Mouse (Mus musculus): Measurements from ENCODE around the gene Apobr. TPM values are rescaled to one million over a fixed set of nuclear protein-coding genes. Genes with fewer than 3 reads are reported as not detected.

The Apobr gene
- polyA plus RNA-seq, 1 experiment from 2014 or later = 0.41 TPM

DNA sequence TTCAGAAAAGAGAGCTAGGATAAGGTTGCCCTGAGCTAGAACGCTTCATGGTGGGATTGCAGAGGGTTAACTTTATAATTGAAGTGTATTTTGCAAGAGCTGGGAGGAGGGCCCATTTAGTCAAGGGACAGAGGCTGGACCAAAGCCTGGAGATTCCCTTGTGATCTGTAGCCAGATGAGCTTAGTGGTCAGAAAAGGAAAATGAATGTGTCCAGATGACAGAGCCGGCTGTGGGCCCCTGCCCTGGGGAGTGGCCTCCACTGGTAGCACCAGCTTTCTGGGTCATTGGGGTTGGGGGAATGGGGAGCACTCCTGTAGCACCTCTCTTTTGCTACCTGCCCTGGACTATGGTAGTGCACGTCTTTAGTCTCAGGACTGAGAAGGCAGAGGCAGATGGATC, 22.3 kb downstream of the Apobr start:
- 84% methylated on average over 3 of the region's 3 CpGs for WGBS

DNA sequence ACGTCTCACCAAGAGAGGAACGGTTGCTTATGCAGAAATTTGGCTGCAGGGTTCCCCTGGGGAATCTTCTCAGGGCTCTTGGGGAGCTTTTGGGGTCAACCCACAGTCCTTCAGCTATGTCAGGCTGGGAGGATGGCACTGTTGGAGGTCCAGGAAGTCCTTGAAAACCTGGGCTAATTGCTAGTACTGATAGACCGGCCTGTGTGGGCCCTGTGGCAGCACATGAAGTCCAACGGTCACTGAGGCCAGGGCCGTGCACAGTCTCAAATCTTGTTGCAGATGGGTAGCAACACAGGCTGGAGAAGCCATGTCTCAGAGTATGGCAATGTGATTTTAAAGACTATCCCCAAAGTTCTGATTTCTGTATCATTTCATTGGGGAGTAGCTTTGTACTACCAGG, 23.1 kb downstream of the Apobr start:
- WGBS = 90% methylated on average over 5 of the region's 5 CpGs

More for the DNA sequence above, 22.3 kb downstream of the Apobr start:
- Histone ChIP-seq H3K27ac (replicated peaks) (no peak overlapping the region), H3K27me3 (ENCODE audit: low read depth, poor library complexity, severe bottlenecking) (no peaks in the 10 kb centered on the region), H3K4me3 (no peak overlapping the region), H3K36me3 (no peaks in the 10 kb centered on the region), H3K9me3 (replicated peaks) (no peaks in the 10 kb centered on the region), H3K4me1 (no peaks in the 10 kb centered on the region)
- DNase-seq (ENCODE audit: low spot score) = no peak

DNA sequence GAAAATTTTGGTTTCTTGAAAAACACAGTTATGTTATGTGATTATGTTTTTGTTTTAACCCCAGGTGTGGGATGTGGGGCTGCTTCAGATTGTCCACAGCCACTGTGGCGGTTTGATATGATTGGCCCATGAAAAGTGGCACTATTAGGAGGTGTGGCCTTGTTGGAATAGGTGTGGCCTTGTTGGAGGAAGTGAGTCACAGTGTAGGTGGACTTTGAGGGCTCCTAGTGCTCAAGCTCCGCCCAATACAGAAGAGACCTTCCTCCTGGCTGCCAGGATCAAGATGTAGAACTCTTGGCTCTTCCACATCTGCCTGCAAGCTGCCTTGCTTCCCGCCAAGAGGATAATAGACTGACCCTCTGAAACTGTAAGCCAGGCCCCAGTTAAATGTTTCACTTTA, 28.0 kb downstream of the Apobr start:
- Histone ChIP-seq H3K36me3 (no peaks in the 10 kb centered on the region), H3K27ac (replicated peaks) (no peak overlapping the region), H3K4me1 (no peaks in the 10 kb centered on the region), H3K27me3 (ENCODE audit: low read depth, poor library complexity, severe bottlenecking) (no peaks in the 10 kb centered on the region), H3K9me3 (replicated peaks) (no peaks in the 10 kb centered on the region), H3K4me3 (no peak overlapping the region)
- DNase-seq (ENCODE audit: low spot score) = no peak
- 82% methylated on average over 3 of the region's 3 CpGs for WGBS

More for the DNA sequence above, 23.1 kb downstream of the Apobr start:
- Histone ChIP-seq H3K4me1 (no peaks in the 10 kb centered on the region), H3K9me3 (replicated peaks) (no peaks in the 10 kb centered on the region), H3K27me3 (ENCODE audit: low read depth, poor library complexity, severe bottlenecking) (no peaks in the 10 kb centered on the region), H3K27ac (replicated peaks) (no peak overlapping the region), H3K36me3 (no peaks in the 10 kb centered on the region), H3K4me3 (no peak overlapping the region)
- DNase-seq (ENCODE audit: low spot score) = no peak

DNA sequence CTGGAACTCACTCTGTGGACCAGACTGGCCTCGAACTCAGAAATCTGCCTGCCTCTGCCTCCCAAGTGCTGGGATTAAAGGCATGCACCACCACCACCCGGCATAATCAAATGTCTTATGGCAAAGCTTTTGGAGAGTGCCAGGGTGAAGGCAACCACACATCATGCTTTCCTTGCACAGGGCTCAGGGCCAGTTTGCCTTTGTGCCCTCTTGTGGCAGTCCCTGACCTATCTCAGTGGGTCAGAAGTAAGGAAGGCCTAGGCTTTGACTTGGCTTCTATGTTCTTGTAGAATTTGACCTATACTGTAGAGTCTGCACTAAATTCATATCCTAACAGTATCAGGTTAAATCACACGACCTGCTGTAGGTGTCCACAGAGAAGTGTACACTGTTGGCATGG, 32.0 kb downstream of the Apobr start:
- H3K36me3 ChIP-seq = no peaks in the 10 kb centered on the region

DNA sequence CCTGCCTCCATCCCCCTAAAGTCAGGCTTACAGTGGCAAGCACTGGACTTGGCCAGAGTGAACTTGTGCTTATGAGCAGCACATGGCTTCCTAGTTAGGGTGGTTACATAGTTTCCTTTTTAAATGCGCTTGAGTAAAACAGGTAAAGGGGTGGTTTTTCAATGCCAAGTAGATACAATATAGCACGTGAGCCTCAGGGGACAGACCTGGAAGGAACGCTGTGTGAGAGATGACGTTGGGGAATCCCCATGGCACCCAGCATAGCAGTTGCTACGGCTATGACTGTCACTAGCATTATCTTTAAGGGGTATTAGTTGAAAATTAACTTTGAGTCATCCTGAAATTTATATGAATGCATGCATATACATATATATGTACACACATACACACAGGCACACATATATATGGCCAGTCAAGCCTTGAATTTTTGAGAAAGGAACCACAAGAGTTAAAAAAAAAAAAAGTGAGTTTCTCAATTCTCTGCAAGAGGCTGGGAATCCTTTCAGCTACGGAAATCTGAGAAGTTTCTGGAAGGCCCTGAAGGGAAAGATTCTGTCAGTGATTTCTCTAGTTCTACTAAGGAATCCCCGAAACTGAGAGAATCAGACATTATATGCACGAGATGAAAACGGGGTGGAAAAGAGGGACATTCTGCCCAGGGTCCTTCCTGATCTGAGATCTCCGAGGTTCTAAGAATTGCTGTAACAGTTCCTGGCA, 35.0 kb downstream of the Apobr start:
- Histone ChIP-seq H3K36me3 (no peaks in the 10 kb centered on the region), H3K27me3 (ENCODE audit: low read depth, poor library complexity, severe bottlenecking) (no peaks in the 10 kb centered on the region), H3K4me1 (no peaks in the 10 kb centered on the region; the same call in 1 of the 2 replicates), H3K9me3 (replicated peaks) (no peaks in the 10 kb centered on the region), H3K27ac (replicated peaks) (no peak overlapping the region), H3K4me3 (no peak overlapping the region)
- WGBS = 84% methylated on average over 10 of the region's 10 CpGs
- no peak for DNase-seq (ENCODE audit: low spot score)

More for the DNA sequence above, 32.0 kb downstream of the Apobr start:
- Histone ChIP-seq H3K9me3 (replicated peaks) (no peaks in the 10 kb centered on the region), H3K4me3 (no peak overlapping the region), H3K27me3 (ENCODE audit: low read depth, poor library complexity, severe bottlenecking) (no peaks in the 10 kb centered on the region), H3K27ac (replicated peaks) (no peak overlapping the region), H3K4me1 (no peaks in the 10 kb centered on the region)
- 75% methylated on average over 3 of the region's 3 CpGs for WGBS
- DNase-seq (ENCODE audit: low spot score) = no peak

DNA sequence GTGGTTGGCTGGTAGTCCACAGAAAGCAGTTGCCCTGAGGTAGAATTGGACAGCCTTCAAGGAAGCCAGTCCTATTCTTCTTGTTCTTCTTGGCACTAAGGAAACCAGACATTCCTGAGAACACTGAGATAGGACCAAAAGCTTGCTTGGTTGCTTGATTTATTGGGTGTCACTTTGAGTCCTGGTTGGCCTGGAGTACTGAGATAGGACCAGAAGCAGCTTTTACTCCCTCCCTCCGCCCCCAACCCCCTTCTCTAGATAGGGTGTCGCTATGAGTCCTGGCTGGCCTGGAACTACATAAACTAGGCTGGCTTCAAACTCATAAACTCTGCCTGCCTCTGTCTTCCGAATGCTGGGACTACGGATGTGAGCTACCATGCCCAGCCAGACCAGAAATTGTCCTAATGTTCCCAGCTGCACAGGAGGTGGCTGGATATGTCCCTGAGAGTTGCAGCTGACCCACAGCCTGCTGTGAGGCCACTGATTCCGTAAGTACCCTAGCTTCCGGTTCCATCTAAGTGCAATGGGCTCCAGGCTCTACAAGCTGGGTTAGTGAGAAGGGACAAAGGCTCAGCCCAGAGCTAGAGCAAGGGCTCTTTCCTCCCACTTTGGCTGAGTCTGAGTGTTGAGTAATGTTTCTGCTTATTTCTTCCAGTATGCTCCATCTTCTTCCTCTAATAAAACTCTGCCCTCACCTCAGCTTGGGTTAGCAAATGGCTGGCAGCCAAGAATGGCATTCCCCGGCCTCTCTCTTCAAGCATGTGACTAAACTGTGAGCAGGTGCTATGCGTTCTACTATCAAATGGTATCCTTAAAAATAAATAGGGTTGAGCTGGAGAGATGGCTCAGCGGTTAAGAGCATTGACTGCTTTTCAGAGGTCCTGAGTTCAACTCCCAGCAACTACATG, 37.0 kb downstream of the Apobr start:
- H3K4me3 ChIP-seq = no peak overlapping the region
- 83% methylated on average over 9 of the region's 9 CpGs for WGBS
- H3K36me3 ChIP-seq = no peaks in the 10 kb centered on the region

DNA sequence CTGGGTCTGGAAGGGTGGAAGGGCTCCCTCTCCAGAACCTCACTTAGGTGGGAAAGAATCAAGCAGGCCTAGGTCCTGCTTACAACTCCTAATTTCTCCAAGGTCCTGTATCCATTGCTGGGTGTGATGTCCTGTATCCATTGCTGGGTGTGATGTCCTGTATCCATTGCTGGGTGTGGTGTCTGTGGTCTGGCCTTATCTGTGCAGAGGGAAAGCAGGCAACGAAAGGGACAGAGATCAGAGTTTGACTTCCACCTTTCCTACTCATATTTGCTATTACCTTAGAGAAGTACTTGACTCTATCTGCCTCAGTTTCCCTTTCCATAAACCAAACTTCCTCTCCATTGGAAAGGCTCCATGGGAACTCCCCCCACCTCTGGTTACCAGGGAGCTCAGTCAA, 38.6 kb downstream of the Apobr start:
- Histone ChIP-seq H3K4me1 (no peaks in the 10 kb centered on the region; the same call in 1 of the 2 replicates), H3K27me3 (ENCODE audit: low read depth, poor library complexity, severe bottlenecking) (no peaks in the 10 kb centered on the region), H3K27ac (replicated peaks) (0 out of 2 replicates have a peak overlapping the region, but pooled peaks have one; percentile 46), H3K36me3 (no peaks in the 10 kb centered on the region), H3K4me3 (no peak overlapping the region), H3K9me3 (replicated peaks) (no peaks in the 10 kb centered on the region)
- DNase-seq (ENCODE audit: low spot score) = no peak
- WGBS = 96% methylated on average over 1 of the region's 1 CpGs

More for the DNA sequence above, 37.0 kb downstream of the Apobr start:
- no peaks in the 10 kb centered on the region for H3K27me3 ChIP-seq (ENCODE audit: low read depth, poor library complexity, severe bottlenecking)
- no peaks in the 10 kb centered on the region for H3K9me3 ChIP-seq (replicated peaks)
- no peaks in the 10 kb centered on the region; the same call in 1 of the 2 replicates for H3K4me1 ChIP-seq
- no peak overlapping the region for H3K27ac ChIP-seq (replicated peaks)
- DNase-seq (ENCODE audit: low spot score) = no peak

DNA sequence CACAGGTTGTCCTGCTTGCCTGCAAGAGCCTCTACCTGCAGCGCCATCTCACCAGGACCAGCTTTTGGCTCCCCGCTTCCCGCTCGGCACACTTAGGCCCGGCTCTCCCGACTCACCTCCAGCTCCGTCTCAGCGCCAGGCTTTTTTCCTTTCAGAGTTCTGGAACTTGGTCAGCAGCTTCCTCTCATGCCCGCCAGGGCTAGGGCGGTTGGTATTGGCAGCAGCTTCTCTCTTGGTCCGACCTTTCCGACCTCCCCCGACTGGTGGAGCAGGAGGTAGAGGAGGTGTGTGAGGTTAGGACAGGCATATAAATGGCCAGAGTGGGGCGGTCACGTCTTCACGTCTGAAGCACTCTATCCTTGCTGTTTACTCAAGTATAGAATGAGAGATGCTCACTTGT, 40.0 kb downstream of the Apobr start:
- 70% methylated on average over 16 of the region's 16 CpGs for WGBS
- no peak overlapping the region for H3K4me3 ChIP-seq
- DNase-seq (ENCODE audit: low spot score) = no peak

DNA sequence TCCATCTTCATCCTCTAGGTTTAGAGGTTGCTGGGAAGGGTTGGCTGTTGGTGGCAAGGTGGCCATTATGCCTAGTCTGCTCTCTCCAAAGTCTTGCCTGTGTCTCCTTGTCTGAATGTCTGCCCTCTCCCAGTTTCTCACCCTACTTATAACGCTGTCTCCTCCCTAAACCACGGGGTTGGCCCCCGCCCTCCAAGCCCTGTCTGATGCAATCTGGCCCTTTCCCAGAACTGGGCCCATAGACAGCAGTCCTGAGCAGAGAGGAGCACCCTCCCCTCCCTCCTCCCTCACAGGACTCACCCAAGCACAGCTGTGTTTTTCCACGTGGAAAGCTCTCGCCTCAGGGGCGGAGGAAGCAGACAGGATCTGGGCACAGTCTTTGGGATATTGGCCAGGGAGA, 40.6 kb downstream of the Apobr start:
- 62% methylated on average over 6 of the region's 6 CpGs for WGBS
- H3K27ac ChIP-seq (replicated peaks) = no peak overlapping the region
- H3K4me1 ChIP-seq = peaks cover 5% of the 10 kb centered on the region
- H3K27me3 ChIP-seq (ENCODE audit: low read depth, poor library complexity, severe bottlenecking) = no peaks in the 10 kb centered on the region
- no peak for DNase-seq (ENCODE audit: low spot score)
- H3K9me3 ChIP-seq (replicated peaks) = no peaks in the 10 kb centered on the region
- H3K4me3 ChIP-seq = no peak overlapping the region
- H3K36me3 ChIP-seq = no peaks in the 10 kb centered on the region

More for the DNA sequence above, 40.0 kb downstream of the Apobr start:
- Histone ChIP-seq H3K4me1 (peaks cover 2% of the 10 kb centered on the region), H3K27me3 (ENCODE audit: low read depth, poor library complexity, severe bottlenecking) (no peaks in the 10 kb centered on the region), H3K27ac (replicated peaks) (no peak overlapping the region), H3K36me3 (no peaks in the 10 kb centered on the region), H3K9me3 (replicated peaks) (no peaks in the 10 kb centered on the region)

DNA sequence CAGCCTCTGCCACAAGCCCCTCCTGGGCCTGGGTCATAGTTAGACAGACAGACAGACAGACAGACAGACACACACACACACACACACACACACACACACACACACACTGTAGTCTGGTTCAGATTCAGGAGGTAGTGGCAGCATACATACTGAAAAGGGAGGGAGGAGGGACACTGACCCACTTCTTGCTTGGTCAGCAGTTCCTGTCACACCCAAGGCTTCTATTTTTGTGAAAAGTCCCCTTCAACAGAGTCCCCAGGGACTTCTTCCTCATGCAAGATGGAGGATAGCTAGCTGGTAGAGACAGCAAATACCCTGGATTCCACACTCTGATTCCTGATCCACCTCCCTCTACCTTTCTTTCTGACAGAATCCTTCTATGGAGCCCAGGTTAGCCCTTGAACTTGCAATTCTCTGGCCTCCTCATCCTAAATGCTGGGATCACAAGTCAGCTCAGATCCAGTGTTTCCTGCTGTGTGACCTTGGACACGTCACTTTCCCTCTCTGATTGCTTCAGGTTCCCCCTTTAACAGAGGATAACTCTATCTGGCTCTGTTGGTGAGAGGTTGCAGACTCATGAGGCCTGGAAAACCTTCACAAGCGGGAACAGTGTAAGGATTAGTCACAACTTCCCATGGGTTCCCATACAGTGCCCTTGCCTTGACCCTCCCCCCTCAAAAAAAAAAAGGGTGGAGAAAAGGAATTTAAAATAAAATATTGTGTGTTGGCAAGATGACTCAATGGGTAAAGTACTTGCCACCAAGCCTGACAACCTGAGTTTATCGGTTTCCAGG, 41.3 kb downstream of the Apobr start:
- DNase-seq (ENCODE audit: low spot score) = no peak
- H3K27ac ChIP-seq (replicated peaks) = no peak overlapping the region
- no peaks in the 10 kb centered on the region for H3K27me3 ChIP-seq (ENCODE audit: low read depth, poor library complexity, severe bottlenecking)
- H3K4me1 ChIP-seq = peaks cover 5% of the 10 kb centered on the region
- whole genome bisulfite sequencing = 80% methylated on average over 3 of the region's 3 CpGs
- no peaks in the 10 kb centered on the region for H3K36me3 ChIP-seq
- no peak overlapping the region for H3K4me3 ChIP-seq
- H3K9me3 ChIP-seq (replicated peaks) = no peaks in the 10 kb centered on the region

DNA sequence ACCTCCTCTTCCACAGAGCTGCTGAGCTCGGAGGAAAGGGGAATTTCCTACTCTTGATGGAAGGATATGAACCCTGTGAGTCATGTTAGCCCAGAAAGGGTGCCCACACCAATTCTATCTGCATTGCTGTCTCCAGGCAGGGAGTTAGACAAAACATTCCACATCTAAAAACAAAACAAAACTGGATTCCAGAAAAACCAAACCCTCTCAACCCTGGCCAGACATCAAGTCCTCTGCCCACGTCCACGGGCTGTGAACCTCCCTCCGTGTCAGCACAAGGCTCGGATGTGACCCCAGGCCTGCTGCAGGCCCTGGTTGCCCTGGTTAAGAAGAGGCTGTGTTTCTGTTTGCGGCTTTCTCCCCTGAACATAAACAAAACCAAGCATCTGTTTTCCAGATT, 43.4 kb downstream of the Apobr start:
- Histone ChIP-seq H3K4me3 (no peak overlapping the region), H3K4me1 (peaks cover 5% of the 10 kb centered on the region), H3K27me3 (ENCODE audit: low read depth, poor library complexity, severe bottlenecking) (no peaks in the 10 kb centered on the region), H3K27ac (replicated peaks) (no peak overlapping the region; the same call in 1 of the 2 replicates), H3K36me3 (no peaks in the 10 kb centered on the region), H3K9me3 (replicated peaks) (no peaks in the 10 kb centered on the region)
- no peak for DNase-seq (ENCODE audit: low spot score)
- 80% methylated on average over 6 of the region's 6 CpGs for whole genome bisulfite sequencing

DNA sequence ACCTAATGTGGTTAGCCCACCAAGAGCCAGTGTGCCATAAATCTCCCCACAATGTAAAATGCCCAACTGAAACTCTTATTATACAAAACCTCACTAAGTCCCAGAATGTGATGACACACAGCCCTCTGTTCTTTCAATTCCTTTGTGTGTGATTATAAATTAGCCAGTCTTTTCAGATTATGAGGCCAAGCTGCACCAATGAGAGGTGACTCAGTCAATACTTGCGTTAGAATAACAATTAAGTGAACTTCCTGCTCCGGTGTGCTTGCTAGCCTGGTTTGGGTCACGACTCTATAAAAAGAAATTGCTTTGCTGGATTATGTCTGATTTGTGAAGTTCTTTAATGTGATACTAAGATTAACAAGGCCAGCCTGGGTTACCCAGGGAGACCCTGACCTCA, 45.2 kb downstream of the Apobr start:
- Histone ChIP-seq H3K9me3 (replicated peaks) (no peaks in the 10 kb centered on the region), H3K4me1 (peaks cover 5% of the 10 kb centered on the region), H3K27me3 (ENCODE audit: low read depth, poor library complexity, severe bottlenecking) (no peaks in the 10 kb centered on the region), H3K4me3 (no peak overlapping the region), H3K36me3 (no peaks in the 10 kb centered on the region), H3K27ac (replicated peaks) (no peak overlapping the region)
- no peak for DNase-seq (ENCODE audit: low spot score)
- WGBS = 65% methylated on average over 3 of the region's 3 CpGs
